Mouse (Mus musculus): ENCODE data around the gene Vmn2r55.
"Not testable (repeated sequence)": the region's sequence is repeated elsewhere in the genome, so short reads cannot be mapped to it uniquely, and the experiment has no call there.

Vmn2r55 gene

DNA sequence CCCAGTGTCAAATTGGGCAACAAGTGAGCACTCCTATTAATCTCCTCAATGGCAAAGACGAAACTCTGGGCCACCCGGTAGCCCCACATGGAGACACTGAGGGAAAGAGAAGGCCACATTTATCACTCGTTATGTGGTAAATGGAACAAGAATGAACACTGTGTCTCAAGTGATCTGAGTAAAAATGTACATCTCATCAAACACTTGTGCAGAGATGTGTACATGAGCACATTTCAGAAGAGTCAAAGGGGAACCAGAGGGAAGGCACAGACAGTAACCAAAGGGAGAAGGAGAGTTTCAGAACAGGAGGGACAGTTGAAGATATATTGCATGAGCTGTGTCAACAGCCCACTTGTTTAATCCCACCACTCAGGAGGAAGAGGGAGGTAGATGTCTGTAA is at the start of gene Vmn2r55:
TSS of gene Vmn2r55 (minus strand) at position 101 of the 400 bp plus-strand sequence.
- not testable (repeated sequence) for DNase-seq

DNA sequence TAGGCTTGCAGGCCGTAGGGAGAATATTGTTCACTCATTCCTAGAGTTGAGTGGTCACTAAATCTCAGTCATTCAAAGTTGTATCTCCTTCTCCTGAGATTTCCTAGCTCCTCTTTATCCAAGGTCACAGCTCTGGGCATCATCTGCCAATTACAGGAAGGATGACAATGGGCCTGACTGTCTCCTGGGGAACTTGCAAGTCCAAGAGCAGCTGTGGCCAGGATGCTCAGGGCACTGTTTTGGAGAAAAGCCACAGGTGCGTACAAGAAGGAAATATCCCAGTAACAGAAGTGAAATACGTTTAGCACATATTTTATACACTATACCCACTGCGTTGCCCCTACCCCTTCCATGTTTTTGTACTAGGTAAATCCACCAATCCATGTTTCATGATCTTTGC is 44.6 kb downstream of the Vmn2r55 start, which contains the start of gene Vmn2r54:
TSS of gene Vmn2r54 (minus strand) at position 101 of the 400 bp plus-strand sequence.
- not testable (repeated sequence) for DNase-seq

DNA sequence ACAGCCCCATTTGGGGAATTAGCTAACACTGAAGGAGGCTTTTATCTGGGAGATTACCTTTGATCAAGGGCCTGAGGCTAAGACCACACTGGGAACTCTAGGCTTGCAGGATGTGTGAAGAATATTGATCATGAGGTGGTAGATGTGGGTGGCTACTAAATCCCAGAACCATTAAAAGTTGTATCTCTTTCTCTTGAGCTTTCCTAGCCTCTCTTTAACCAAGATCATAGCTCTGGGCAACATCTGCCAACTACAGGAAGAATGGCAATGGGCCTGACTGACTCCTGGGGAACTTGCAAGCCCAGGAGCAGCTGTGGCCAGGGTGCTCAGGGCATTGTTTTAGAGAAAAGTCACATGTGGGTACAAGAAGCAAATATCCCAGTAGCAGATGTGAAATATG is 76.1 kb downstream of the Vmn2r55 start, which contains the start of gene Vmn2r53:
TSS of gene Vmn2r53 (minus strand) at position 101 of the 400 bp plus-strand sequence.
- no peak for DNase-seq

All from B cell, adult 2 months (primary cell).